In genomic region chr9:30921261-30922103, GRCm38 (mm10) we compare ENCODE assay signal across 8 mouse cellular contexts. TPM values are rescaled to one million over a fixed set of nuclear protein-coding genes. Genes with fewer than 3 reads are reported as not detected.
DNase-seq lines count a peak whose midpoint lies in the region; ATAC-seq and TF ChIP-seq lines count a peak whose summit lies in the region.

No protein-coding gene starts in this region.

- H3K4me1 ChIP-seq in lung, postnatal 0 days (ENCODE audit: insufficient read depth, low read depth, low read length), result no peaks in the 10 kb centered on the region
- H3K4me1 ChIP-seq in forebrain, embryonic 16.5 days (replicated peaks; ENCODE audit: control insufficient read depth, insufficient read depth, low read length), result peaks cover 12% of the 10 kb centered on the region
- peaks cover 26% of the 10 kb centered on the region for H3K4me1 ChIP-seq in limb, embryonic 12.5 days (replicated peaks)
- H3K4me1 ChIP-seq in stomach, embryonic 15.5 days, result peaks cover 22% of the 10 kb centered on the region

- peak overlapping the region; percentile 61 for H3K4me2 ChIP-seq in lung, postnatal 0 days (replicated peaks; ENCODE audit: low read depth, low read length)
- H3K4me2 ChIP-seq in forebrain, embryonic 16.5 days (ENCODE audit: low read length), result peak overlapping the region; percentile 97
- peak overlapping the region; percentile 91 for H3K4me2 ChIP-seq in limb, embryonic 12.5 days
- H3K4me2 ChIP-seq in stomach, embryonic 15.5 days, result peak overlapping the region; percentile 93

- intact Hi-C loops in gastrocnemius, postnatal 14 days (cut with DNase I; ENCODE audit: low total_unique reads), result no loop called here

- no peaks in the 10 kb centered on the region for H3K36me3 ChIP-seq in lung, postnatal 0 days (ENCODE audit: insufficient read depth, low read length)
- no peaks in the 10 kb centered on the region for H3K36me3 ChIP-seq in forebrain, embryonic 16.5 days (ENCODE audit: control insufficient read depth, insufficient read depth)
- H3K36me3 ChIP-seq in limb, embryonic 12.5 days, result no peaks in the 10 kb centered on the region
- H3K36me3 ChIP-seq in stomach, embryonic 15.5 days, result no peaks in the 10 kb centered on the region

- H3K4me3 ChIP-seq in lung, postnatal 0 days (ENCODE audit: low read depth, low read length), result peak overlapping the region; percentile 52
- peak overlapping the region; percentile 55 for H3K4me3 ChIP-seq in forebrain, embryonic 16.5 days (replicated peaks; ENCODE audit: low read length)
- peak overlapping the region; percentile 62 for H3K4me3 ChIP-seq in limb, embryonic 12.5 days (replicated peaks)
- H3K4me3 ChIP-seq in stomach, embryonic 15.5 days (replicated peaks), result peak overlapping the region; percentile 61

- DNase-seq in lung, postnatal 0 days (ENCODE audit: low spot score), result no peak
- DNase-seq in lung, adult 18-20 months, result no peak
- DNase-seq in frontal cortex, postnatal 25 days (ENCODE audit: low spot score in 2 of 2), result no peak
- no peak for DNase-seq in gastrocnemius, postnatal 14 days
- DNase-seq in layer of hippocampus, adult 9-10 months (ENCODE audit: low spot score), result no peak

- peaks cover 22% of the 10 kb centered on the region; the same call in 1 of the 2 replicates for H3K27me3 ChIP-seq in lung, postnatal 0 days (replicated peaks; ENCODE audit: insufficient read depth, low read length)
- H3K27me3 ChIP-seq in forebrain, embryonic 16.5 days (replicated peaks; ENCODE audit: control insufficient read depth, insufficient read depth, low read length), result peaks cover 24% of the 10 kb centered on the region
- peaks cover 32% of the 10 kb centered on the region for H3K27me3 ChIP-seq in limb, embryonic 12.5 days
- H3K27me3 ChIP-seq in stomach, embryonic 15.5 days (replicated peaks), result peaks cover 11% of the 10 kb centered on the region; the same call in 1 of the 2 replicates

- peak overlapping the region; percentile 68 for H3K27ac ChIP-seq in lung, postnatal 0 days (ENCODE audit: low read length)
- no peak overlapping the region for H3K27ac ChIP-seq in forebrain, embryonic 16.5 days (ENCODE audit: low read length)
- peak overlapping the region; percentile 64; the same call in 1 of the 2 replicates for H3K27ac ChIP-seq in limb, embryonic 12.5 days
- peak overlapping the region; percentile 6; the same call in 1 of the 2 replicates for H3K27ac ChIP-seq in stomach, embryonic 15.5 days

- TF ChIP-seq CTCF in lung, postnatal 0 days (IDR thresholded peaks at IDR 0.05), result no peak

- TF ChIP-seq EP300 in lung, postnatal 0 days (IDR thresholded peaks at IDR 0.05), result no peak

- 4% methylated on average over 54 of the region's 56 CpGs for WGBS in lung, postnatal 0 days
- WGBS in forebrain, embryonic 16.5 days, result 5% methylated on average over 56 of the region's 56 CpGs
- WGBS in limb, embryonic 12.5 days, result 5% methylated on average over 56 of the region's 56 CpGs
- 3% methylated on average over 56 of the region's 56 CpGs for WGBS in stomach, embryonic 15.5 days

- H3K9me3 ChIP-seq in lung, postnatal 0 days (ENCODE audit: low read length), result no peaks in the 10 kb centered on the region
- H3K9me3 ChIP-seq in forebrain, embryonic 16.5 days (ENCODE audit: control insufficient read depth, low read length), result no peaks in the 10 kb centered on the region
- H3K9me3 ChIP-seq in limb, embryonic 12.5 days, result no peaks in the 10 kb centered on the region
- no peaks in the 10 kb centered on the region for H3K9me3 ChIP-seq in stomach, embryonic 15.5 days

- peak overlapping the region; percentile 56 for H3K9ac ChIP-seq in lung, postnatal 0 days (replicated peaks; ENCODE audit: low read depth)
- H3K9ac ChIP-seq in forebrain, embryonic 16.5 days (replicated peaks; ENCODE audit: low read depth, low read length), result peak overlapping the region; percentile 58
- H3K9ac ChIP-seq in limb, embryonic 12.5 days (replicated peaks), result peak overlapping the region; percentile 66
- peak overlapping the region; percentile 27; the same call in 1 of the 2 replicates for H3K9ac ChIP-seq in stomach, embryonic 15.5 days

- ATAC-seq in lung, postnatal 0 days, result peak; percentile 1; the same call in 1 of the 2 replicates
- ATAC-seq in forebrain, embryonic 16.5 days, result peak; percentile 39; the same call in 1 of the 2 replicates
- 0 out of 2 replicates have a peak, but pooled peaks have one; percentile 20 for ATAC-seq in limb, embryonic 12.5 days (ENCODE audit: insufficient number of reproducible peaks, insufficient read depth, low FRiP score, low TSS enrichment, low read depth)
- no peak for ATAC-seq in stomach, embryonic 15.5 days (ENCODE audit: insufficient read depth, low FRiP score, low read depth)

RNA-seq across cellular contexts. Expression of gene Adamts15, which starts 0.8 kb away (rescaled TPM):
- polyA plus RNA-seq in lung, postnatal 0 days (2015; fragmentation: Nextera tagmentation; extraction: Ambion mirVana), result 8.7 and 10.2 TPM in 2 replicates
- 3.4 and 4.4 TPM in 2 replicates for polyA plus RNA-seq in forebrain, embryonic 16.5 days (2015; fragmentation: Nextera tagmentation; extraction: Ambion mirVana)
- polyA plus RNA-seq in limb, embryonic 12.5 days (2016; fragmentation: Nextera tagmentation; extraction: Ambion mirVana), result 16.6 and 21.9 TPM in 2 replicates
- 8.5 and 10.4 TPM in 2 replicates for polyA plus RNA-seq in stomach, embryonic 15.5 days (2015; fragmentation: Nextera tagmentation; extraction: Ambion mirVana)
- 1 to 10 TPM; 3.9 to 5.8 TPM for total RNA-seq in gastrocnemius, postnatal 14 days (2021)

RNA-seq across cellular contexts. Expression of gene Adamts8, which starts 20.9 kb away (rescaled TPM):
- 10.5 and 10.7 TPM in 2 replicates for polyA plus RNA-seq in lung, postnatal 0 days (2015; fragmentation: Nextera tagmentation; extraction: Ambion mirVana)
- 1.6 and 1.7 TPM in 2 replicates for polyA plus RNA-seq in forebrain, embryonic 16.5 days (2015; fragmentation: Nextera tagmentation; extraction: Ambion mirVana)
- 1.5 and 1.7 TPM in 2 replicates for polyA plus RNA-seq in limb, embryonic 12.5 days (2016; fragmentation: Nextera tagmentation; extraction: Ambion mirVana)
- polyA plus RNA-seq in stomach, embryonic 15.5 days (2015; fragmentation: Nextera tagmentation; extraction: Ambion mirVana), result 9.6 and 10.5 TPM in 2 replicates
- total RNA-seq in gastrocnemius, postnatal 14 days (2021), result 1 to 10 TPM; 3.8 to 4.2 TPM
